Mouse (Mus musculus): ENCODE measurements around the gene Traf3ip3.

DNA sequence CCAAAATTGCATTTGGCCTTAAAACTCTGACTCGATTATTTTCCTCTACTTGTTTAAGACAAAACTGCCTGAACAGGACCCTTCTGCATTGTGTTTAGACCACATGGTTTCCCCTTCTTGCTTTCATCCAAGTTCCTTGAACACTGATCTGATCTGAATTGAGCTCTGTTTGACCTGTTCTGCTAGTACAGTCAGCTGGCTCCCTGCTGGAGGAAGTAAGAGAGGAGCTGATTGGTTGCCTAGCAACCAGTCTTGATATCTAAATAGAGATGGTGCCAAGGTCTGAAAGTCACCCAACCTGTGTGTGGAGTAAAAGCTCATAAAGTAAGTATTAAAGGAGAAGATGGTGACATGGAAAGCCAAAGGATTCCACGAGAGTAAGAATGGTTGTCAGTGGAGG is 31.6 kb downstream of the Traf3ip3 start:
- no peak for TF ChIP-seq CTCF (IDR thresholded peaks at IDR 0.05; ENCODE audit: borderline replicate concordance, extremely low read depth, insufficient read depth, insufficient read length)
- TF ChIP-seq POLR2A (IDR thresholded peaks at IDR 0.05; ENCODE audit: borderline replicate concordance, extremely low read depth, insufficient read depth, insufficient read length, poor library complexity, severe bottlenecking) = no peak

Data from brain, embryonic 14.5 days (tissue).